Mouse (Mus musculus) limb, embryonic 12.5 days (tissue): ENCODE data around the gene Catsperz. TPM values are rescaled to one million over a fixed set of nuclear protein-coding genes. Genes with fewer than 3 reads are reported as not detected.
A peak's percentile ranks its signal among the peaks of the same experiment; 100 is the strongest.
"Not testable (repeated sequence)": the region's sequence is repeated elsewhere in the genome, so short reads cannot be mapped to it uniquely, and the experiment has no call there.

Experiments used
- ATAC-seq: fragments of 200-750 bp; cut with Nextera tagmentation; 2 replicates; pipeline ENCODE4 v1.8.0; 2017; ENCODE audit warnings: low read depth, moderate TSS enrichment; ENCODE audit not compliant: insufficient number of reproducible peaks, insufficient read depth, low FRiP score, low TSS enrichment
- H3K27ac ChIP-seq: fragments of 300-500 bp; sonication (generic); 2 replicates; pipeline ENCODE4 v1.5.1; 2016; ENCODE audit warnings: mild to moderate bottlenecking, moderate library complexity
- H3K27me3 ChIP-seq: fragments of 300-500 bp; sonication (generic); 2 replicates; pipeline ENCODE4 v1.6.1; 2016; ENCODE audit warnings: mild to moderate bottlenecking, moderate library complexity
- H3K36me3 ChIP-seq: fragments of 300-500 bp; sonication (generic); 2 replicates; pipeline ENCODE4 v1.6.1; 2016; ENCODE audit warnings: mild to moderate bottlenecking, moderate library complexity
- H3K4me1 ChIP-seq: fragments of 300-500 bp; sonication (generic); replicated peaks from 2 replicates; pipeline ENCODE4 v1.6.1; 2016
- H3K4me2 ChIP-seq: fragments of 300-500 bp; sonication (generic); 2 replicates; pipeline ENCODE4 v1.6.1; 2016; ENCODE audit warnings: mild to moderate bottlenecking, moderate library complexity
- H3K4me3 ChIP-seq: fragments of 300-500 bp; sonication (generic); replicated peaks from 2 replicates; pipeline ENCODE4 v1.5.1; 2016; ENCODE audit warnings: mild to moderate bottlenecking
- H3K9ac ChIP-seq: fragments of 300-500 bp; sonication (generic); replicated peaks from 2 replicates; pipeline ENCODE4 v1.6.1; 2016; ENCODE audit warnings: mild to moderate bottlenecking, moderate library complexity
- H3K9me3 ChIP-seq: fragments of 300-500 bp; sonication (generic); 2 replicates; pipeline ENCODE4 v1.6.1; 2016; ENCODE audit warnings: mild to moderate bottlenecking, moderate library complexity
- WGBS: fragments of 180-500 bp; shearing (Covaris S2); methylation state at CpG from one replicate; pipeline ENCODE4 v1.1.7; 2016; 5-methylcytosine and 5-hydroxymethylcytosine counted together
- polyA plus RNA-seq: library from polyadenylated mRNA; unstranded; fragments of >200 nt; fragmentation: Nextera tagmentation; extraction: Ambion mirVana; gene quantifications from 2 replicates; pipeline ENCODE4 v1.2.1, GENCODE M21; 2016

The Catsperz gene
- polyA plus RNA-seq, 1 experiment from 2014 or later: 1.0 TPM

GRCm38 (mm10) chr19:6912205-6912970 is 12.8 kb downstream of the Catsperz start:
- ATAC-seq: no peak
- WGBS: 93% methylated on average over 15 of the region's 15 CpGs
- H3K27me3 ChIP-seq: no peaks in the 10 kb centered on the region
- no peak overlapping the region for H3K4me3 ChIP-seq
- no peak overlapping the region for H3K27ac ChIP-seq
- H3K9ac ChIP-seq: no peak overlapping the region
- peaks cover 32% of the 10 kb centered on the region for H3K36me3 ChIP-seq
- H3K4me2 ChIP-seq: peak overlapping the region; percentile 23
- H3K4me1 ChIP-seq: peaks cover 20% of the 10 kb centered on the region
- H3K9me3 ChIP-seq: no peaks in the 10 kb centered on the region

- no peaks in the 10 kb centered on the region for H3K9me3 ChIP-seq
- H3K4me2 ChIP-seq: peak overlapping the region; percentile 68
- peaks cover 41% of the 10 kb centered on the region for H3K36me3 ChIP-seq
- no peak overlapping the region for H3K9ac ChIP-seq
- no peak for ATAC-seq
- H3K4me3 ChIP-seq: peak overlapping the region; percentile 62
- H3K27ac ChIP-seq: no peak overlapping the region
- H3K4me1 ChIP-seq: peaks cover 20% of the 10 kb centered on the region
- 82% methylated on average over 19 of the region's 19 CpGs for WGBS
- H3K27me3 ChIP-seq: no peaks in the 10 kb centered on the region
Measured at GRCm38 (mm10) chr19:6911101-6912074, 13.8 kb downstream of the Catsperz start.

- peaks cover 51% of the 10 kb centered on the region for H3K36me3 ChIP-seq
- H3K27ac ChIP-seq: peak overlapping the region; percentile 98
- peak overlapping the region; percentile 70 for H3K9ac ChIP-seq
- WGBS: 1% methylated on average over 30 of the region's 30 CpGs
- peaks cover 20% of the 10 kb centered on the region for H3K4me1 ChIP-seq
- ATAC-seq: peak; percentile 15; the same call in 1 of the 2 replicates
- peak overlapping the region; percentile 62 for H3K4me3 ChIP-seq
- H3K9me3 ChIP-seq, H3K27me3 ChIP-seq: not testable (repeated sequence)
- H3K4me2 ChIP-seq: peak overlapping the region; percentile 68
Measured at GRCm38 (mm10) chr19:6910306-6910705, 14.9 kb downstream of the Catsperz start.

GRCm38 (mm10) chr19:6909507-6910289 is 15.5 kb downstream of the Catsperz start, which contains the start of the genes Trmt112 and Prdx5:
Gene Trmt112 (plus strand): TSS chr19:6909698.
Gene Prdx5 (minus strand): TSS chr19:6910106.
- Histone ChIP-seq H3K9ac (peak within 1 kb of the TSS; percentile 70), H3K4me3 (peak within 1 kb of the TSS; percentile 62), H3K9me3 (no peaks in the 10 kb centered on the region), H3K27ac (peak within 1 kb of the TSS; percentile 98), H3K36me3 (peaks cover 57% of the 10 kb centered on the region), H3K4me2 (peak within 1 kb of the TSS; percentile 68), H3K4me1 (peaks cover 20% of the 10 kb centered on the region), H3K27me3 (no peaks in the 10 kb centered on the region)
- ATAC-seq: peak; percentile 91
- under 1% methylated on average over 65 of the region's 65 CpGs for WGBS

GRCm38 (mm10) chr19:6909021-6909420 is 16.2 kb downstream of the Catsperz start:
- Histone ChIP-seq H3K36me3 (peaks cover 62% of the 10 kb centered on the region), H3K27me3 (no peaks in the 10 kb centered on the region), H3K27ac (peak overlapping the region; percentile 98), H3K9me3 (no peaks in the 10 kb centered on the region), H3K4me1 (peaks cover 20% of the 10 kb centered on the region), H3K4me2 (peak overlapping the region; percentile 68), H3K4me3 (peak overlapping the region; percentile 62), H3K9ac (peak overlapping the region; percentile 70)
- WGBS: 11% methylated on average over 11 of the region's 11 CpGs
- ATAC-seq: no peak

GRCm38 (mm10) chr19:6907811-6908540 is 17.2 kb downstream of the Catsperz start:
- Histone ChIP-seq H3K27ac (no peak overlapping the region), H3K36me3 (peaks cover 54% of the 10 kb centered on the region), H3K9ac (peak overlapping the region; percentile 70; the same call in 1 of the 2 replicates), H3K9me3 (no peaks in the 10 kb centered on the region), H3K27me3 (no peaks in the 10 kb centered on the region), H3K4me2 (peak overlapping the region; percentile 68), H3K4me3 (peak overlapping the region; percentile 62), H3K4me1 (peaks cover 20% of the 10 kb centered on the region)
- 84% methylated on average over 7 of the region's 7 CpGs for WGBS
- no peak for ATAC-seq

- Histone ChIP-seq H3K9ac (no peak overlapping the region), H3K36me3 (peaks cover 45% of the 10 kb centered on the region), H3K4me3 (no peak overlapping the region), H3K9me3 (no peaks in the 10 kb centered on the region), H3K4me1 (peaks cover 20% of the 10 kb centered on the region), H3K27ac (no peak overlapping the region), H3K27me3 (no peaks in the 10 kb centered on the region), H3K4me2 (no peak overlapping the region)
- WGBS: 94% methylated on average over 8 of the region's 8 CpGs
- no peak for ATAC-seq
Measured at GRCm38 (mm10) chr19:6907094-6907493, 18.1 kb downstream of the Catsperz start.

- no peaks in the 10 kb centered on the region for H3K9me3 ChIP-seq
- H3K27ac ChIP-seq: no peak overlapping the region
- H3K36me3 ChIP-seq: peaks cover 36% of the 10 kb centered on the region
- H3K4me2 ChIP-seq: no peak overlapping the region
- H3K27me3 ChIP-seq: no peaks in the 10 kb centered on the region
- no peak overlapping the region for H3K9ac ChIP-seq
- 84% methylated on average over 3 of the region's 3 CpGs for WGBS
- ATAC-seq: no peak
- H3K4me3 ChIP-seq: no peak overlapping the region
- peaks cover 16% of the 10 kb centered on the region for H3K4me1 ChIP-seq
Measured at GRCm38 (mm10) chr19:6906199-6906598, 19.0 kb downstream of the Catsperz start.

- no peak overlapping the region for H3K27ac ChIP-seq
- H3K4me2 ChIP-seq: no peak overlapping the region
- no peak for ATAC-seq
- no peak overlapping the region for H3K4me3 ChIP-seq
- peaks cover 12% of the 10 kb centered on the region for H3K4me1 ChIP-seq
- H3K9ac ChIP-seq: no peak overlapping the region
- peaks cover 33% of the 10 kb centered on the region for H3K36me3 ChIP-seq
- WGBS: 92% methylated on average over 11 of the region's 11 CpGs
- no peaks in the 10 kb centered on the region for H3K9me3 ChIP-seq
- no peaks in the 10 kb centered on the region for H3K27me3 ChIP-seq
Measured at GRCm38 (mm10) chr19:6905498-6906159, 19.6 kb downstream of the Catsperz start.

- no peak overlapping the region for H3K4me3 ChIP-seq
- ATAC-seq: no peak
- 83% methylated on average over 2 of the region's 2 CpGs for WGBS
Measured at GRCm38 (mm10) chr19:6904846-6905245, 20.3 kb downstream of the Catsperz start.

More at GRCm38 (mm10) chr19:6904846-6905245, 20.3 kb downstream of the Catsperz start:
- Histone ChIP-seq H3K9ac (no peak overlapping the region), H3K9me3 (0 out of 2 replicates have a peak, but pooled peaks cover 5% of the 10 kb centered on the region), H3K4me1 (peaks cover 12% of the 10 kb centered on the region), H3K36me3 (peaks cover 33% of the 10 kb centered on the region), H3K27me3 (no peaks in the 10 kb centered on the region), H3K27ac (no peak overlapping the region), H3K4me2 (no peak overlapping the region)
